Mouse (Mus musculus) brain, adult 2 months (tissue): ENCODE measurements around the gene 2900026A02Rik.

ENCODE experiments used
- DNase-seq: peaks from one replicate; pipeline ENCODE4 v3.0.0; 2011; ENCODE audit warnings: low read depth, low spot score

2900026A02Rik gene

DNA sequence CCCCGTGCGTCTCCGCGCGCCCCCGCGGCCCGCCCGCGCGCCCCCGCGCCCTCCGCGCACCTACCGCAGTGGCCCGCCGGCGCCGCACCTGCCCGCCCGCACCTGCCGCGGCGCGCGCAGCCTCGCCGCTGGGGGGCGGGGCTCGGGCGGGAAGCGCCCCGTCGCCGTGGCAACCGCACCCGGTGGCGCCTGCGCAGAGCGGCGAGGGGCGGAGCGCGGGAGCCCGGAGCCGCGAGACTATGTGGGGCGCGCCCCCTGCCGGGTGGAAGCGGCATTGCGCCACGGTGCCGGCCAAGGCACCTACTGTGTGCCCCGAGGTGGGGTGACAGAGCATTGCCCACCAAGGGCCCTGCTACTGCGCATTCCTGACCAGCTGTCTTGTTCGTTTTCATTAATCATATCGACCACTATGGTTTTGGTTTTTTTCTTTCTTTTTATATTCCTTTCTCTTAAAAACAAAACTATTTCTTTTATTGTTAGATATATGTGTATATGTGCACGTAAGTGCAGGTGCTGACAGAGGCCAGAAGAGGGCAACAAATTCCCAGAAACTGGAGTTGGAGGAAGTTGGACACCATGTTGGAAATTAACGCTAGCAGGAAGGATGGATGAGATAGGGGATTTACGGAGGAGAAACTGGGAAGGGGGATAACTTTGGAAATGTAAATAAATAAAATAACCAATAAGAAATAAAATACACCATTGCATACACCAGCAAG is at the start of gene 2900026A02Rik:
Gene 2900026A02Rik, minus strand, starts transcription at position 90 of the 719 bp plus-strand sequence.
- peak; percentile 56 for DNase-seq

DNA sequence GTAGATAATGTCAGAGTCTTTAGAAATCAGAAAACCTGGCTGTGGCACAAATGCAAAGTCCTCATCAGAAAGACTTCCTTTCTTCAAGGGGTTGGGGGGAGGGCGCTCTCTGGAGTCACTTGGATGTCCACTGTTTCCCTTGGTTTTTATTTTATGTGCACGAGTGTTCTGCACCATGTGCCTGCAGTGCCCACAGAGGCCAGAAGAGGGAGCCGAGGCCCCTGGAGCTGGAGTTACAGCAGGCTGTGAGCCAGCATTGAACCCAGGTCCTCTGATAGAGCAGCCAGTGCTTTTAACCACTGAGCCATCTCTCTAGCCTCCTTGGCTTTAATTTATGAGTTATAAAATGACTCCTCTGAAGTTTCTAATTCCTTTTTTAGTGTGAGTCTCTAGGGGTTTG is 49.0 kb upstream of the 2900026A02Rik start:
- DNase-seq: no peak

DNA sequence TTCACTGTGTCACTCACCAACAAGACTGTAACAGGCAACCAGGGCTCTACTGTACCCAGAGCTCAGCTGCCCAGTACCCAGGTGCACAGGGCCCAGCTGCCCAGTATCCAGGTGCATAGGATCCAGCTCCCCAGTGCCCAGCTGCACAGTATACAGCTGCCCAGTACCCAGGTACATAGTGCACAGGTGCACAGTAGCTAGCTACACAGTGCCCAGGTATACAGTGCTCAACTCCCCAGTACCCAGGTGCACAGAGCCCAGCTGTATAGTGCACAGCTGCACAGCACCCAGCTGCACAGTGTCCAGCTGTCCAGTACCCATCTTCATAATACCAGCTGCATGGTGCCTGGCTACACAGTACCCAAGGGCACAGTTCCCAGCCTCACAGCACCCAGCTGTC is 47.2 kb upstream of the 2900026A02Rik start:
- no peak for DNase-seq

DNA sequence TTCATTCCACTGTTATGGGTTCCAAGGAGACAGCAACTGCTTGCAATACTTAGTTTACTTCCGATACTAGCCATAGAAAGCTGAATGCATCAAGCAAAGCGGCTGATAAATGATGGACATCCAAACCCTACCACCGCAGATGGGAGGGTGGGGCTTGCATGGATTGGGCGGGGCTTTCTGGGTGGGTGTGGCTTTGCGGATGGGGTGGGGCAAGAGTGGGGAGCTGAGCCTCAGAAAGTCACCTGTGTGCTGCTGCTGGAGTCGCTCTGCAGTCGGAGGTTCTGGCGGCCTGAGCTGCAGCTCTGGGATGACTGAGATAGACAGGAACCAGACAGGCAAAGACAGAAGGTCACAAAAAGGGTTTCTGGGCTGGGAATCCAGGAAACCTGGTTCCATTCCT is 44.6 kb upstream of the 2900026A02Rik start:
- no peak for DNase-seq

DNA sequence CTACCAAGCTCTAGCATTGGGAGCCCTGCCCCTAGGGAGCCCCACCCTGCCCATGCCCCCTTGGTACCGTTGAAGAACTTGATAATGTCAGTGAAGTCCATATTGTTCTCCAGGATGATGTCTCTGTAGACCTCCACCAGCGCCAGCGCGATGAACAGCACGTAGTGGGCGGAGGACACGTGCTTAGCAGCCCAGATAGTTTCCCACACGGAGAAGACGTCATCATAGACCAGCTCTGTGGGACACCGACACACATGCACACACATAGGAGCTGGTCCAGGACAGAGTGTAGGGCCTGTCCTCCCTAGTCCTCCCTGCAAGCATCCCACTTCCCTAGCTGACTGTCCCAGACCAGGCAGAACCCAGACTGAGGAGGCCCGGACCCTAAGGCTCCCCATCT is 29.8 kb upstream of the 2900026A02Rik start:
- peak; percentile 45 for DNase-seq

DNA sequence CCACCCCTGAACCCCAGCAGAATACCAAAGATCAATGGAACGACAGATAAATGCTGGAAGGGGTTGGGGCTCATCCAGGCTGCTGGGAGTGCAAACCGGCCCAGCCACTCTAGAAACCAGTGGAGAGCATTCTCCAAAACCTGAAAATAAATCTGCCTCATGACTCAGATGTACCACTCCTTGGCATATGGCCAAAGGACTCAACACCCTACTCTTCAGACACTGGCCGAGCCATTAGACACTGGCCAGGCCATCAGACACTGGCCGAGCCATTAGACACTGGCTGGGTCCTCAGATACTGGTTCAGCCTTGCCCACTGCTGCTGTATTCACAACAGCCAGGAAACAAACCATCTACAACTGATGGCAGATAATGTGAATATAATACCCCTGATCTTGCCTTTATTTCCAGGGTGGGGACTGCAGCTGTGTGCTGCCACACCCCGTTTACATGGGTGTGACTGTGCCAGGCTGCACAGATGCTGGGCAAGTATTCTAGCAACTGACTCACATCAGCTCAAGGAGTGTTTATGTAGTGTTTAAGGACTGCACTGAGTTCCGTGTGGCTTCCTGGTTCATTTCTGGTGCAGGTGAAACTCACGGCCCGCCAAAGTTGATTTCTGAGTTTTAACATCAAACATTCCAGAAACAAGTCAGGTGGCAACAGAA is 28.4 kb upstream of the 2900026A02Rik start:
- peak; percentile 35 for DNase-seq

DNA sequence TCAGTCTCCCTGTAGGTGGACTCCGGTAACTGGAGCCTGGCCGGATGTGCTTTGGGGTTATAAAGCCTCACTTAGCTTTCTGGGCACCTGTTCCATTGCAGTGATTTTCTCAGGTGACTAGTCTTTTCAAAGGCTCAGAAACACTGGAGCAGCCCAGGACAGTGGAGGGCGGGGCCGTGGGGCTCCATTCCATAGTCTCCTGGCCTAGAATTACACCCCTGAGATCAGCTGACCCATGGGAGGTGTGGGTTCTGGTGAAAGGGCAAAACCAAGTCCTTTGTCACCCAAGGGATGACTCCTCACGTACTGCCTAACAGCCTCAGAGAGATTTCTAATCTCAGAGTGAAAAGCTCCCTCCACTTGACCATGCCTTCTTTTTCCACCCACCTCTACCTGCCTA is 9.2 kb upstream of the 2900026A02Rik start:
- DNase-seq: no peak

DNA sequence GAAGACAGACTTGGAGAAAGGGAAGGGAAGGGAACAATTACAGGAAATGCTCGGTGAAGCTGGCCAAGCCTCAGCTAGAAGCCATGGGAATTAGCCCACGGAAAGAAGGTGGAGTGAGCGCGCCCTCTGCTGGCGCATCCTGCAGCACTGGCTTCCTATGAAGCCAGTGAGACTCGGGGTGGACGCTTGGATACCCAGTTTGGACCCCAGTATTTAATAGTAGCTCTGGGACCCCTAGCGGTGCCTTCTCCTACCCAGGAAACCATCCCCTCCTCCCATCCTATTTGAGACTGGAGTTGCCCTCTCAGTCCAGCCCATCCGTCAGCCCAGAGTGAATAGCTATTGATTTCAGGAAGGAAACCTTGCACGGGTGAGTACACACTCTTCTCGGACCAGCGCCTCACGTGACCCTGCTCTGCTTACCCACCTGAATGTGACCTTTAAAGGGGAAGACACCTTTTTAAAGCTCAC is 5.6 kb upstream of the 2900026A02Rik start, which contains the start of gene Tmem211:
Gene Tmem211, plus strand, starts transcription at position 278 of the 471 bp plus-strand sequence.
- peak; percentile 92 for DNase-seq

DNA sequence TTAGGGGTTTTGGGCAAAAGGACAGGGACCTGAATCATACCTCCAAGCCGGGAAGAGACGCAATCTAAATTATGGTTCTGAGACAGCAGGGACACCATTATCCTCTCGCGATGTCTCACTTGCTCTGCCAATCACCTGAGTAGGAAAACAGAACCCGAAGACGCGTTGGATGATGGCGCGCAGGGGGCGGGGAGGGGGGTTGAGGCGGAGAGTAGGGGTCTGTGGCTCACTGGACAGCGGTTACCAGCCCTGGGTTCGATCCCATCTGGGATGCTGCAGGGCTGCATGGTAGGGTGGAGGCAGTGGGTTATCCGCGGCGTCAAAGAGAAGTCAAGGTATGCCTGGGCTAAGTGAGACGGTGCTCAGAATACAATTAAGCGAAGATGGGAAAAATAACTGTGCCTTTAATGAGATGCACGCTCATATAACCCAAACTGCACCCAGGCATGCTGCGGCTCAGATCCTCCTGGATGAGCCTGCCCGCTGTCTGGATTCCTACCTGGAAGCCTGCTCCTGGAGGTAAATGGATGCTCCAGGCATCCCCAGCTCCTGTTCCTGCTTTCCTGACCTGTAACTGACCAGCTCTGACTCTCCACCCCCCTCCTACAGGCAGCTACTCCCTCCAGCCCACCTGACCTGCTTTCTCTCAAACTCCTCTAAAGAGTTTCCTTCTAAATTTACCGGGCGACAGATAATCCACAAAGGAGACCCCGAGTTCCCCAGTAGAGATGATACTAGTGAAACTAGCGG is 4.8 kb upstream of the 2900026A02Rik start:
- DNase-seq: no peak

DNA sequence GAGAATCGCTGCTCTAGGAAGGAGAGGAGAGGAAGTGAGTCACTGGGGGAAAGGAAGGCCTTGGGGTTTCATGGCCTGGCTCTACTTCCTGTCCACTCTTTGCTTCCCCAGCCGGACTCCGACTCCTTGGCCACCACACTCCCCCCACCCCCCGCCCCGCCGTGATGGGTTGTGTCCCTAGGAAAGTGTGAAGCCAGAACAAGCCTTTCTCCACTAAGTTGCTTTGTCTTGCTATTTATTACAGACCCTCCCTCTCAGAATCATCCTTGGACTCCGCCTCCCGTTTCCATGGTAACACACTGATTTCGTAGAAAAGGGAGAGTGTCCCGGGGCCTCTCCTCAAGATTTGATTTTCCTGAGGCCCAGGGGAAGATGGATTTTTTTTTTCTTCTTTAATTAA is 4.2 kb upstream of the 2900026A02Rik start:
- no peak for DNase-seq

DNA sequence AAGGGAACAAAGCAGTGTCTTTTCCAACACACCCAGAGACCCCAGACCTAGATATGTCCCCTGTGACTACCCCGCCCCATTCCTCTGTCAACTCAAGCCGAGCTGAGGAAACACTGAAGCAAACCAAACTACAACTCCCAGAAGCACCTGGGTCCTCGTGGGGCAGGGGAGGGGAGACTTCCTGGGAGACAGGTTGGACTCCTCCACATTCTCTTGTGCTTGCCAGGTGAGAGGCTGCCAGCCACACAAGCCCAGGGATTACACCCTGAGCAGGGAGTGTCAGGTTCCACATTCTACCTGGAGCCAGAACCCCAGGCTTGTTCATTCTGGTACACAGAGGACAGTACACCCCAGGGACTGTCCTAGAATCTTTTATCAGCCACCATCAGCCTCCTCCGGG is 2.9 kb upstream of the 2900026A02Rik start:
- peak; percentile 58 for DNase-seq

DNA sequence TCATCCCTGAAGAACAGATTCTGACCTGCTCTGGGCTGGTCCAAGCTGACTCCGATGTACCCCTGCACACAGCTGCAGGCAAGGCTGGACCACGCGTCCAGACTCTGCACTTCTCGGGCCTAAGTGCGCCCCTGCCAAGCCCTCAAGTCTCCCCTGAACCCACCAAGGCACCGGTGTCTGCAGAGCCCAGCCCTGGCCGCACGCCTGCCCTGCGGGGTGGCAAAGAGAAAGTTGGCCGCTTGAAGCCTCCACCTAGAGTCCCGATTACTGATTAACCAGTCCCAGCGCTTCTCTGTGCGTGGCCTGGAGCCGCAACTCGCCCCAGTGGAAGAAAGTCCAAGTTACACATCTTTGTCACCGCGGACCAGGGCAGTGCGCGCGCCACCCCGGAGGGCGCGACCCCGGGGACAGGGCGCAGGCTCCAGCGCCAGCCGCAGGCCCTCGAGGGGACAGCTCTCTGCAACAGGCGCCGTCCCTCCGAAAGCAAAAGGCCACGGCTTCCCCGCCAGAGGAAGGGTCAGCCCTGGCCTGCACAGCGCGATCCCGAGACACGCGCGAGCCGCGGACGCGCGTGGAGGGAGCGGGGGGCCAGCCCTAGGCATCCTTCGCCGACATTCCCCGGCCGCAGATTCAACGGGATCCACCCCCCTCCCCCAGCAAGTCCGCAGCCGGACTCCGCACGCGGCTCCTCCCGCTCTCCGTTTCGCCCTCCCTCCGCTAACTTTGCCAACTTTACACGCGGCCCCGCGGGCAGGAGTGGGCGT is 471 bp downstream of the 2900026A02Rik start:
- no peak for DNase-seq

DNA sequence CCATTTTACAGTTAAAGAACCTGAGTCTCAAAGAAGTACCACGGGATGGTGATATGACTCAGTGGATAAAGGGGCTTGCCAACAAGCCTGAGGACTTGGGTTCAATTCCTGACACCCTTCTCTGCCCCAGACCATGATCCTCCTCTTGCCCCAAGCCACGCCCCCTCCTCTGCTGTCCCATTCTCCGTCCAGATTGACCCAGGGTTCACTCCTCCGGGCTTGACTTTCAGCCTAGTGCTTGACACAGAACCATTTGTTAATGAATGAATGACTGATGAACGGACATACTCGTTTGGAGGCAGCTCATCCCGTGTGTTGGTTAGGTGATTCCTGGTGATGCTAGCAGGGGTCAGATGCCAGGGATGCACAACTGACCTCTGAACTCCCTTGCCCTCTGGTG is 1.2 kb downstream of the 2900026A02Rik start:
- no peak for DNase-seq

DNA sequence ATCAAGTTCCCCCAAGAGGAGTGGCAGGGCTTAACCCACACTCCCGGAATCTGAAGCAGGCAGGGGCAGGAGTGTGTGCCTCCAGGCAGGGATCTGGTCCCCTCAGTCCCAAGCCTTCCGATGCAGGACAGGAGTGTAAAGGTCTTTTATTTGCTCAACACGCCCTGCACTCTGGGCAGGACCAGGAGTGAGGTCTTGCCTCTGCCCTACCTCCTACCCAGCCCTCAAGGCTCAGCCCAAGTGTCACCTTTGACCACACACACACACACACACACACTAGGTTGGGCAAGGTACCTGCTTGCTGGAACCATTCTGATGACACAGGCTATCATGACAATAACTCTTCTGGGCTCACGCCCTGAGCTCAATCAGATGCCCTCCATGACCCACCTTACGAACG is 1.6 kb downstream of the 2900026A02Rik start:
- DNase-seq: no peak

DNA sequence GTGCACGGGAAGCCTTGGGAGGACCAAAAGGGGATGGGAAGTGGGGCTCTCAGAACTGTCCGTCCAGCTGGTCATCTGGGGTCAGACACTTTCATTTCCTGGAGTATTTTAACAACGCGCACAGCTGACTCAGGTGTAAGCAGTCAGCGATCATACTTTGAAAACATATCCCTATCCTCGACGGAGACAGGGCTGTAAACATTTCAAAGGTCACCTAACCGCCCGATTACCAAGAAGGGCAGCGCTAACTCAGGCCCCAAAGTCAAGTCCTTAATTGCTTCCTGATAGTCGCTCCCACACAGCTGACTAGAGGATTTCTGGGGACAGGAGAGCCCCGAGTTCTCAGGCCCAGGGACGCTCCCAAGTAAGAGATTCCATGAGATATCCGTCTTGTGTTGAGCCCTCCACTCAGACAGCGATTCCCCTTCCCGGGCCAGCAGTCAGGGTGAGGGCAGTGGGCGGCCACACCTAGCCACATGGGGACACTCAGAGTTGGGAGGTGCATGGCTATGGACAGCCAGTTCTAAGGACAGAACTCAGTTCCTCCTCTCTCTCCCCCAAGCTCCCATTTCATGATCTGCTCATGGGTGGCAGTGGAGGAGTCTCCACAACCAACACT is 2.3 kb downstream of the 2900026A02Rik start:
- no peak for DNase-seq

DNA sequence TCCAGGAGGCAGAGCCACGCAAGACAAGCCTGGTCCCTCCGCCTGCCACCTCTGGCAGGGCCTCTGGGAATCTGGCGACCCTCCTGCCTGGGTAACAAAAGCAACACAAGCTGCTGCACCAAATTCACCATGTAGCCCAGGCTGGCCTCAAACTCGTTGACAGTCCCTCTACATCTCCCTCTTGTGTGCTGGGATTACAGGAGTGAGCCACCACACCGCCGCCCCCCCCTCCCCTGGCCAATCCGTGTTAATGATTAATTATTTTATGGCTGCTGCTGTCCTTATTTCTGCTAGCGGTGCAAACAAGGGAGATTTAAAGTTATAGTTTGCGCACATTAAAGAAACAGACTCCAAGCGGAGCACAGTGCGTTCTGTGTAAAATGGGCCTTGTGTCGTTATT is 4.0 kb downstream of the 2900026A02Rik start:
- no peak for DNase-seq

DNA sequence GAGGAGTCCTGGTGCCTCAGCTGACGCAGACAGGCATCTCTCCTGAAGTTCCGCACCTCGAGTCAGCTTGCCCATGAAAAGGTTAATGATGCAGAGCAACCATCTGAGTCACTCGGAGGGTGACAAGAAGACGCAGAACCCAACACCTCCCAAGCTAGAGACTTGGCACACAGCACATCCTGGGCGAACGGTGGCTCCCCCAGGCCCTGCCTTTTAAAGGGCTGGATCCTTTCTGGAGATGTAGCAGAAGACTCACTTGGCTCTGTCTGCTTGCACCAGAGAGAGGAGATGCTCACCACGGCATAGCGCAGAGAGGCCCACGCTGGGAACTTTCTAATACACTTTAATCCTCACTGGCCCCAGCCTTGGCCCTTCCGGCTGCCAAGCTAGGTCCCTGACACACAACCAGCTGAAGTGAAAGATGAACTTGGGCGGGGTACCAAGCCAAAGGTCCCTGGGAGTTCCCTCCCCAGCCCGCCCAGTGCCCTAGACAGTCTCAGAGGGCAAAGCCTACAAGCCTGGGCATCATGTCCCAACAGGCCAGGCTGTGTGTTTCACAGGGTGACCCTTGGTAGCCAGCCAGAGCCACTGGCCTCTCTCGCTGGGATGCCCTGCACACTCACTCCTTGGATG is 4.6 kb downstream of the 2900026A02Rik start:
- DNase-seq: peak; percentile 78

DNA sequence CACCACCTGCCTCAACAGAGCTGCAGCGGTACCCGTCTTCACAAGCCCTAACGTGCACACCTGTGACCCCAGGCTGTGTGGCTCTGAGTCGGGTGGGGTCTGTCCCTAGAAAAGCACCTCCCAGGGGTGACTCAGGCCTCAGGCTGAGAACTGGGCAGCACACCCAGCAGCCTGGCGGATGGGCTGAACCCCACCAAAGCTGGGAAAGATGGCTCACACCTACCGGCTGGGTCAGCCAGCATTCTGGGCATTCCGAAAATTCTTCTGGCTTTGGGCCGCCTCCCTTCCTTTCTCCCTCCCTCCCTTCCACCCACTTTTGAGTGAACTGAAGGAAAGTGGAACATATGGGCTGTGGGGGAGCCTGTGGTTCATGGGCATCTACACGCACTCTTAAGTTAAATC is 5.4 kb downstream of the 2900026A02Rik start:
- peak; percentile 72 for DNase-seq

DNA sequence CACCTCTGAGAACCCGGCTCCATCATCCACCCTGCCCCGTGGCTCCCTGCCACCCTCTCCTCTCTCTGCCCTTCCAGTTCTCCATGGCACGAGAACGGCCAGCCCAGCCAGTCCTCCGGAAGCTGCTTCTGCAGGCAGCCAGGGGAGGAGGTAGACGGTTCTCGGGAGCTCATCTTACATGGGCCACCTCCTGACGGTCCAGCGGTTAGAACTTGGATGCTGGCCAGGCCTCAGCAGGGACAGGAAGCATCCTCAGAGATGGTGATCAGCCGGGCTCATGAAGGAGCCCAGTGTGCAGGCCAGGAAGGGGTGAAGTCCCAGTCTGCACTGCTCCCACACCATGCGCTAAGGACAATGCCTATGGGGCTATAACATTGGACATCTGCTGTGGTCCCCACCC is 6.6 kb downstream of the 2900026A02Rik start:
- DNase-seq: no peak

DNA sequence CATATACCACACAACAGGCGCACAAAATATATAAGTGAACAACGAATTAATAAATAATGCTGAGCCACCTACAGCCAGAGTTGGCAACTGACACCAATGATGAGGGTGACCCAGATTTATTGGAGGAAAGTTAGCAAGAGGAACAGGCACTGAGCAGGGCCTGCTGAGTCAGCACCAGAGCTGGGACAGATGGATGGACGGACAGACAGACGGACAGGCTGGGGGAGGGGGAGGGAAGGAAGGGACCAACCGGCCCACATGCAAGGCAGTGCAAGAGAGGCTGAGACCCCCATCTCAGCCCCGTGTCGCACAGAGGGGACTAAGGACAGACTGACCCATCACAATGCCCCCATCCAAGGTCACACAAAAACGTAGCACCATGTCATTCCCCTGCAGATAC is 7.0 kb downstream of the 2900026A02Rik start:
- no peak for DNase-seq
